Mouse (Mus musculus) layer of hippocampus, adult 9-11 months (tissue): Measurements from ENCODE around the gene 5330417C22Rik.
"Not testable (repeated sequence)": the region's sequence is repeated elsewhere in the genome, so short reads cannot be mapped to it uniquely, and the experiment has no call there.

ENCODE experiments used
- DNase-seq: peaks from one replicate; pipeline ENCODE4 v3.0.0; 2022

Gene 5330417C22Rik

DNA sequence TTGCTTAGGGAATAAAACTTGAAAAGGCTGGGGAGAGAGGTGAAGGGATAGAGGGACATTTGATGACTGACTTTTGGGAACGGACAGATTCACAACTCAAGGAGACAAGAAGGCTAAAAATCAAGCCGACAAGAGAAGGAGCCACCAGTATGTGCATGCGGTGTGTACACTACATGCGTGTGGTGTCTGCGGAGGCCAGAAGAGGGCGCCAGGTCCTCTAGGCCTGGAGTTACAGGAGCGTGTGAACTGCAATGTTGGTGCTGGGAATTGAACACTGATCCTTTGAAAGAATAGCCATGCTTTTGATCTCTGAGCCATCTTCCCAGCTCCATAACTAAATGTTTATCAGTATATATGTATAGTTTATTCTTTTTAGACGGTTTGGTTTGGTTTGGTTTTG lies 7.8 kb downstream of the 5330417C22Rik start:
- DNase-seq = no peak

DNA sequence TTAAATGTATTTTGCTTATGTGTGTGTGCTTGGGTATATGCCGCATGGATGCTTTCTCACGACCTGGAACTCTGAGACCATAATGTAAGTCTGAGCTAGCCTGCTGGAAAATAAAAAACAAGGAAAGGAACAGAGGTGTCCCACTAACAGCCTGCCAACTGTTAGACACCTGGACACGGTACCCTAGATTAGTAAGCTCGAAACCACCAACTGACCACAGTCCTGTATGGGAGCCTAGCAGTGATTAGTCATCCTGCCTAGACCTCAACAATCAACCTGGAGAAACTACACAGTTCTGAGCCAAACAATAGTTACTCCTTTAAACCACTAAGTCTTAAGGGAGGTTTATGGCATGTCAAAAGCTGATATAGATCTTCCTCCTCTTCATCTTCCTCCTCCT lies 12.9 kb downstream of the 5330417C22Rik start:
- DNase-seq = no peak

DNA sequence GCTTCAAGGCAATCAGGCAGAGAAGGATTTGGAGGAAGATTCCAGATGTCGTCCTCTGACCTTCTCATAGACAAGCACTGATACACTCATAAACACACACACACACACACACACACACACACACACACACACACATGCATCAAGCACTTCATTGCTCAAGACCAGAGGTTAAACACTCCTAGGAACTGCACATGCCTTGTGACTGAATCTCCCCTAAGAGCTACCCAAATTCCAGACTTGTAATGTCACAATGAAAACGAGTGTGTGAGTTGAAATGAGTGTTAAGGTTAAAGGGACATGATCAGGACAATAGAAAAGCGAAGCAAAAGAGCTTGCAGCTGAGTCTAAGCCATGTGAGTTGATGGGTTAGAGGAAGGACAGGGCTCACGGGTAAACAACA lies 18.1 kb downstream of the 5330417C22Rik start:
- DNase-seq = no peak

DNA sequence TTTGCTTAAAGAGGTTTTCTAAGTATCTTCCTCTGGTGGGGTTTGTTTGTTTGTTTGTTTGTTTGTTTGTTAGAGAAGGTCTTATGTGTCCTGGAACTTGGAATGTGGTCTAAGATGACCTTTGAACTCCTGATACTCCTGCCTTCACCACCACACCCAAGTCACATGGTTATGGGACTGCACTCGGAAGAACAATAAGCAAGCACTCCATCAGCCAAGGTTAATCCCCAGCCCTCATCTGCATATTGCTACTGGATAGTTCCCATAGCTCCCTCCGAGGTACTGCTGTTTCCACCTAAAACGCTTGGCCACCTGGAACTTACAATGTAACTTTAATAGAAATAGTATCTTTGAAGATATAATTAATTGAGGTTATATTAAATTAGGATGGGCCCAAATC lies 22.9 kb downstream of the 5330417C22Rik start:
- no peak for DNase-seq

DNA sequence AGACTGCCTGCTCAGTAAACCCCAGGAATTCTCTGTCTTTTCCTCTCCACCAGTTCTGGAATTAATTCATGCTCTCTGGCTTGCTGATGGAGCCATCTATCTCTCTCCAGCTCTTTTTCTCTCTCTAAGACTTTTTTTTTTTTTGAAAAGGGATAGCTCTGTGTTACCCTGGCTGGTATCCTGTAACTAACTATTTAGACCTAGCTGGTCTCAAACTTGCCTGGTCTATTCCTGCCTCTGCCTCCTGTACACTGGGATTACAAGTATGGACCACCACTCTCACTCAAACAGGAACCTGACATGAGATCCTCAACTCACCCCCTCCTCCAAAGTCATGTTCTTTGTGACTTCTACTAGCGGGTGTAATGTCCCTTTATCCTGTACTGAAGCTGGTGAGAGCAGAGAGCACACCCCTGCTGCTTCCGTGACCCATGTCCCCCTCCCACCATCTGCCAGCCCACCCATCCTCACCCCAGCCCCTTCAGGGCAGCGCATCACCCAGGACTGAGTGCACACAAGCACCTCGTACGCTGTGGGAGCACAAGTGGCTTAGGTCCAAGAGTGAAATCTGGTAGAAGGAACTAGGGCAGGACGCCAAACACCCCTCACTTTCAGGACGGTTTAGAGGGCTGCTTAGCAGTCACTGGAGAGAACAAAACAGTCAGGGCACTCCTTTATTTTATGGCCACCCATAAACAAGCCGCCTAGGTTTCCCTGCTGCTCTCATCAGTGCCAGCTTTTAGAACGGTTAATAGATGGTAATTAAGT lies 25.4 kb downstream of the 5330417C22Rik start:
- DNase-seq = peak; percentile 54

DNA sequence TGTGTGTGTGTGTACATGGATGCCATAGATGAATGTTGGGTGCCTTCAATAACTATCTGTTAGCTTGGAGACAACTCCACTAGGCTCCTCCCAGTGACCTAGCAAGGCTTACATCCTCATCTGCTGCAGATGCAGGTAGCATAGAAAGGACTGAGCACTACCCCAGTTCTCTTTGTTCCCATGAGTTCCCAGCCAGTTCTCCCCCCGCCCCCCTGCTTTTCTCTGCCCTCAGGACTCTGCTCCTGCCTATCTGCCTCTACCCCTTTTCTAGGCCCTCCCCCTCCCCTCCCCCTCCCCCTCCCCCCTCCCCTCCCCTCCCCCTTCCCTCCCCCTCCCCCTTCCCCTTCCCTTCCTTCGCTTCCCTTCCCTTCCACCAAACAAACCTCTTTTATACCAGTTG lies 26.2 kb downstream of the 5330417C22Rik start:
- DNase-seq = no peak

DNA sequence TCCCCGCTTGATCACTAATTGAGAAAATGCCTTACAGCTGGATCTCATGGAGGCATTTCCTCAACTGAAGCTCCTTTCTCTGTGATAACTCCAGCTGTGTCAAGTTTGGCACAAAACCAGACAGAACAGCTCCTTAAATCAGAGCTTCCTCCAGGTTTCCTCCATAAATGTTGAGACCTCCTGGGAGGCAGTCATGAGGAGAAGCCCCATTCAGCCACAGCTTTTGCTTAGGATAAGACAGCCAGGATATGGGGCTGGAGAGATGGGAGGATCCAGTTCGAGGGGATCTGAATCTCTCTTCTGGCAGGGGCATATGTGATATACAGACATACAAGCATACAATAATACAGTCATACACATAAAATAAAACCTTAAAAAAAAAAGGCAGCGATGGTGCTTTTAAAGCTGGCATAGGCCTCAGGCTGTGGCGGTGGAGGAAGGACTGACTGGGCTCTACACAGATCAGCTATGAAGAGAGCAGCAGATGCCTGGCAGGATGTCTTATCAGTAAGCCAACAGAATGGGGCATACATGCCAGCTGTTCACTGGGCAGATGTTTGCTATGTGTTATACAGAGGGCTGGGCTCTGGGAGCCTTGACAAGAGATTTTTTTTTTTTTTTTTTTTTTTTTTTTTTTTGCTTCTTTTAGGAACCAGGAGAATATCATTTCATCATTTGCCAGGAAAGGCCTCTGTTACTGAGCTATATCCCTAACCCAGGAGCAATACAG lies 27.4 kb downstream of the 5330417C22Rik start:
- no peak for DNase-seq

DNA sequence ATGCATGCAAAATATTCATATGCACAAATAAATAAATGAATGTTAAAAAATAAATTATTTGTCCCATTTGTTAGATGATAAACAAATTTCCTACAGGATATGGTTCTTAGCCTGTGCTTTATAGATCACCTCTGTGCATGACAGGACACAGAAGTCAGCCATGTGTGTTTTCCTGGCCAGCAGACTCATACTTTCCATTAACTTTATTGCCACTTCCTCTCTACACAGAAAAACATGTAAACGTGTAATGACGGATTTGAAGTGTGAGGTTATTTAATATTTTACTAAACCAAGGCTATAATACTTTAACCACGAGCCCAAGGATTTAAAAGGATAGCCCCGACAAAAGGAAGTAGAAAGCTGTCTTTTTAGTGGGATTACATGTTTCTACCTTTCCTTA lies 32.4 kb downstream of the 5330417C22Rik start:
- no peak for DNase-seq

DNA sequence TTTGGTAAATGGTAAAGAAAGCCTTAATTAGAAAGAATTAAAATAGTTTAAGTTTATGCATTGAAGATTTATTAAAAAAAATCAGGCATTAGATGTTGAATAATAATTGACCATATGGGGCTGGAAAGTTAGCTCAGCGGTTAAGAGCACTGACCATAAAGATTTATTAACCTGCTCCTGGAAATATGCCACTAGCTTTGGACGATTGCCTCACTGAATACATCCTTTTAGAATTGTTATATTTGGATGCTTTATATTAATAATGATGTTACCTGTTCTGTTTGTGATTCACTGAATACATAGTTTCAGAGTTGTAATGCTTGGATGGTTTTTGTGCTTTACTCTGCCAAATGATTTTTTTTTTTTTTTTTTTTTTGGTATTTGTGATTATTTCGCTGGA lies 34.9 kb downstream of the 5330417C22Rik start:
- DNase-seq = not testable (repeated sequence)

DNA sequence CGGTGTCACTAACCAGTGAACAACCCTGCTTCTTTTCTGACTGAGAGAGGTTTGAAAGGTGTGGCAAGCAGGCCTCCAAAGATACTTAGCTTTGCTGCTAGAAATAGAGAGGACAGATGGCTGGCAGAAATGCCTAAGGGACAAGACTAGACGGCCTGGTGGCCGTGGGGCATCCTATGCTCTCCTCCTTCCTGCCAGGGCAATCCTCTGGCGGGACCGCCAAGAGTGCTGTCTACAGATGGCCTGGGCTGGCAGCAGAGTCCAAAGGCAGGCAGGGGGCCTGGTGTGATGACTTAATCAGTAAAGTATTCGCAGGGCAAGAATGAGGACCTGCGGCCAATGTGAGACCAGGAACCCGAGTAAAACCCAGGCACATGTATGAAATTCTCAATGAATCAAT lies 36.5 kb downstream of the 5330417C22Rik start:
- DNase-seq = no peak

DNA sequence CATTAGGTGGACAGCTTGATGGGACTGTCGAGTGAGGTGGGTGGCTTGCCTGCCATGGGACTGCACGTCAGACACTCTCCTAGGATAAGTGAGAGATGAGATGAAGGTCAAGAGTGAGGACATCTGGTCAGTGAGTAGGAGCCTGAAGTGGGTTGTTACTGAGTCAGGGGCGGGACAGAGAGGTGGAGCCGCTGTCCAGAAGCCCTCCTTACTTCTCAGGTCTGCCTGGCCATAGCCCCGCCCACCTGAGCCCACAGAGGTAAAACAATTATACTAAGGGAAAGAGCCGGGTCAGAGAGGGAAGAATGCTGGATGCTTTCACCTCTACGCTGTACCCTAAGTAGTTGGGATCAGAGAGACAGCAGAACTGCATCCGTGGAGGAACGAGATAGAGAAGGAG lies 38.7 kb downstream of the 5330417C22Rik start:
- DNase-seq = no peak

DNA sequence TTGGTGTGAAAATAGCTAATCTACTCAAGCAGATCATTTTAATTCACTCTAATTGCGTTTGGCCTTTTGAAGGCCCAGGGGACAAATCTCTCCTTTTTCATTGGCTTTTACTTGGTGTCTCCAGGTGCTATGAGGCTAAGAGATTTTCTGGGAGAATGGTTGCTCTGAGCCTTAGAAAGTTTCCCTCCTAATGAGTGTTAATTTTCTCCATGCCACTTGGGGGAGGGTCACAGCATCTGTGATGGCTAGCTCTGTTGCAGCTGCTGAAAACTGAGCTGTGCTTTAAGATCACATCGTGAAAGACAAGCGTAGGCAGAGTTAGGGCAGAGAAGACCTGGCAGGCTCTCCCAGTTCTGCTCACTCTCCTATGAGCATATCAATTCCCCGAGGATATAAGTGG lies 40.9 kb downstream of the 5330417C22Rik start:
- no peak for DNase-seq

DNA sequence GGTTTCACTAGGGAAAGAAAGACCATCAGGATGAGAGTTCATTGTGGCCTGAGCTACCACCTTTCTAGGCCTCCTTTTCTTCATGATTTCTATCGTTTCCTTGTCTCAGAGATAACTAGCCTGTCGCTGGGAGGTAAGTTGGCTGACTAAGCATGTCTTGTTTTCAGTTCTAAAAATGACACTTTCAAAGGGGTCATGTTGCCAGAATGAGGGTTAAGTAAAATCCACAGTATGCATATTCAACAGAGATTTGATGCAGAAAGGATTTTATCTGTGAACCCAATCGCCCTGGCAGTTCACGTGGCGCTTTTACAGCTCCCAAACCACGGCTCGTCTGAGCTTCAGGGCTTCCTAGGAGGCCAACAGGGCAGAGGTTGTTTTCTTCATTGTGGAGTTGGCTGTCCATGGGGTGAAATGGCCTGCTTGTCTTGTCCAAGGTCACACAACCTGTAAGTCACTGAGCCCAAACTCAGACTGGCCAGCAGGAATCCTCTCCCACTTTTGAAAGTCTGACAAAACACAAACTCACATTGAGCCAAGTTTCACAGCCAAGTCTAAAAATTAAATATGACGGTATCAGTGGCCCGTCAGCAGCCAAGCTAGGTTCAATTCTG lies 41.4 kb downstream of the 5330417C22Rik start:
- DNase-seq = no peak

DNA sequence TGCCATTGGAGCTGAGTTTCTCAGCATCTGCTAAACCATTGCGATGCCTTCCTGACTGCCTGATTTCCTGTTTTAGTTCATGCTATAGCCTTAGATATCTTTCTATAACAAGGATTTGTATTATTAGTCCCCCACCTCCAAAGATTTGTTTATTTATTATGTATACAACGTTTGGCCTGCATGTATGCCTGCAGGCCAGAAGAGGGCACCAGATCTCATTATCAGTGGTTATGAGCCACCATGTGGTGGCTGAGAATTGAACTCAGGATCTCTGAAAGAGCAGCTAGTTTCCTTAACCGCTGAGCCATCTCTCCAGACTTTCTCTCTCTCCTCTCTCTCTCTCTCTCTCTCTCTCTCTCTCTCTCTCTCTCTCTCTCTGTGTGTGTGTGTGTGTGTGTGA lies 46.4 kb downstream of the 5330417C22Rik start:
- no peak for DNase-seq

DNA sequence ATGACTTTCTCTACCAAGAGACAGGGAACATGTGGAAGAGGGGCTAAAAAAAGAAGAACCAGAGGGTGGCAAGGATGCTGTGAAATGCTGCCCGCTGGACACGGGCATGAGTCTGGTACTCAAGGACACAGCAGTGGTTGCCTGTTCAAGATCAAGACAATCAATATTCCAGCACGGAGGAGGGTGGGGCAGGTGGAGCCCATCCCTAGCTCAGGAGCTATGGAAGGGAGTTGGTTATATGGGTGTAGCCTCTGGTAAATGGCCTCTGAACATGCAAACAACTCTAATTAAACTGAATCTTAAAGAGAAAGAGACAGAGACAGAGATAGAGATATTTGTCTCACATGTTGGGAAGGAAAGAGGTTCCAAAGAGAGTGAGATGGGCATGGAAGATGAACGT lies 51.6 kb downstream of the 5330417C22Rik start:
- no peak for DNase-seq

DNA sequence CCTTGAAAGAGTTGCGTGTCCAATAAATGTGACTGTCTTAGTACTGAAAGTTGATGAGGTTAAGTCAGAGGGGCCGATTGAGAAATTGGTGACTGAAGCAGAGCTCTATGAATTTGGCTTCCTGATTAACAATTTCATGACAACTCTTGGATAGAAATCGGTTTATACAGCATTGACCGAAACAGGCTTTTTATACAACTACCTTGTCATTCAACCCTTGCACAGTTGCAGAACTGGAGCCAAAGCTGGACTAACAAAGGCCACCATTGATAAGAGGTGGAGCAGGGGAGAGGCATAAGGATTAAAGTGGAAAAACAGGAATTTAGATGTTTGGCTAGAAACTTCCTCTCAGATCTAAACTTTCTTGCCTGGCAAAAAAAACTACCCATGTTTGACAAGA lies 57.5 kb downstream of the 5330417C22Rik start:
- no peak for DNase-seq

DNA sequence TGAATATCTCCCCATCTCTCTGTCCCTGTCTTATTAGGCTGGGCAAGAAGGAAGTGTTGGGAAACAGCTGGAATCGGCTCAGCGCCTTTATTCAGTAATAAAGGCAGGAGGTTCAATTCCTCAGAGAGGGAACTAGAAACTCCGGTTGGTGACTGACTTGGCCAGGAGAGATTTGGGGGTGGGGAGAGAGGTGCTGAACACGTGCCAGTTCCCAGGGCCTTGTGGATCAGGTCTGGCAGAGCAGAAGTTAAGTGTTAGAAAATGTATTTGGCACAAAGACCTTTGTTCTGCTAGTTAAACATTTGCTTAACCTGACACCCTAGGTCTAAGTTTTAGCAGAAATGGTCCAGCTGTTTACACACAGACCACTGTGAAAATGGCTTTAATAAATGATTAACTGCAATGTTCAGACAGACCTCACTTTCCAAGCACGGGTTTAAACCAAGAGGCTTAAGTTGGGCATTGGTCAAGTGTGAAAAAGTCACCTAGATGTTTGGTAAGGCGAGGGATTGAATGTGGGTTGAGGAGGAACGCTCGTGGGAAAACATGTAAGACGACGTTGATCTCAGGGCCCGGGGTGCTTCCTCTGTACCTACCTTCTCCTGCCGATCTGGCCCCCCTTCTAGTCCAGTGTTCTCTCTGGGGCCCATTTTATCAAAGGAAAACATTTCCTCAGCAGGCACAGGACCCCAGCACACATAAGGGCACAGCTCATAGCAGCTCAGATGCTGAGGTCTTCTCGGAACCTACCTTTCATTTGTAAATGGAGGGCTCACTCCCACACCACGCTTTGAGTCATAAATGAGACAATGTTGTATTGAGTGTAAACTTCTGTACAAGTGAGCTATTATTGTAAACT lies 59.3 kb downstream of the 5330417C22Rik start:
- no peak for DNase-seq

DNA sequence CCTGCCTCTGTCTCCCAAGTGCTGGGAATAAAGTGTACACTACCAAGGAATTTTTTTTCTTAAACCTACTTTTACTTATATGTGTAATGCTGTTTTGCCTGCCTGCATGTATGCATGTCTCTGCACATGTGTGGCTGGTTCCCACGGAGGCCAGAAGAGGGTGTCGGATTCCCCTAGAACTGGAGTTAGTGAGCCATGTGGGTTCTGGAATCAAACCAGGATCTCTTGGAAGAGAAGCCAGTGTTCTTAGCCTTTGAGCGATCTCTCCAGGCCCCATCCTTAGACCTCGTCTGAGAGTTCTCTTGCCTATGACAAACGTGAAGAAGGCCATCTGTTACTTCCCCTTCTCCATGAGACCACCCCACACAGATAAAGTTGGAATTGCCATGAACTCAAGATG lies 60.8 kb downstream of the 5330417C22Rik start:
- no peak for DNase-seq

DNA sequence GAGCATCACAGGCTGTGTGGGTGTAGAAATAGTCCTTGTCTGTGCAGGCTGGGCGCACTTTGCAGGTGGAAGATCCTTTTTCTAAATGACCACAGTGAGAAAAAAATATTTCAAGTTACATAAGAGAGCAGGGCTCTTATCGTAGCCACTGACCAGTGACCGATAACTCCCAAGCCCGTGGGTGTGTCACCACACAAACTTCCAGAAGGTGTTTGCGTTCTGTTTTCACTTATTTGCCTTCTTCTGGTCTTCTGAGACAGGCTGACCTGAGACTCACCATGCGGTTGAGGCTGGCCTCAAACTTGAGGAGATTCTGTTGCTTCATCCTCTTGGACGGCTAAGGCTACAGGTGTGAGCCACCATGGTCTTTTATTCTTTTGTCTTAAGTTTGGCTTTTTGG lies 61.4 kb downstream of the 5330417C22Rik start:
- no peak for DNase-seq

DNA sequence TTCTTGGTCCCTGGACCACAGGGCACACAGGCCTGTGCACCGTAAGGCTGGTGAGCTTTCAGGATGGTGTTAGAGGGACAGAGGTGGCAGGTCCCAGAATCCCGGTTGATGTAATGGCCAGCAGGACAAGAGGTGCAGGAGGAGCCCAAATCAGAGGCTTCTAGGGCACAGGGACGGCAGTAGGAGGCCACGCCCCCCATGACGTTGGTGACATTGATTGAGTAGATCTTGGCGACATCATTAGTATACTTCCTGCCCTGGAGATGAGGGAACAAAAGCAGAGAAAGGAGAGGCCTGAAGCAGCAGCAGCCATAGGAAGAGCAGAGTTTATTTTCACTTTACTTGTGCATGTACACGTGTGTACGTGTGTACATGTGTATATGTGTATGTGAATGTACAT lies 68.6 kb downstream of the 5330417C22Rik start:
- no peak for DNase-seq

DNA sequence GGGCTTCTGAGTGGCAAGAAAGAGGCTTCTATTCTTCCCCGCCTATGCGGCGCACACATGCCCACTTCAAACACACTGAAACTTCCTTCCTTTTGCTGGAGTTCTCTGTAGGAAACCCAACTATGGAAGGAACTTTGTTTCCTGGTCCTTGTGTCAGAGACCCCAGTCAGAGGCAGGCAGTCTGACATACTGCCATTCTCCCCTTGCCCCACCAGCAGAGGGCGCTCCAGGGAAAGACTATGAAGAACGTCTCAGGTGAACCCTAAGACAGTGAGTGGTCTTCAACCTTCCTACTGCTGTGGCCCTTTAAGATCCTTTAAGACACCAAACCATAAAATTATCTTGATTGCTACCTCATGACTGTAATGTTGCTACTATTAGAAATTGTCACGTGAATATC lies 69.9 kb downstream of the 5330417C22Rik start:
- DNase-seq = no peak

DNA sequence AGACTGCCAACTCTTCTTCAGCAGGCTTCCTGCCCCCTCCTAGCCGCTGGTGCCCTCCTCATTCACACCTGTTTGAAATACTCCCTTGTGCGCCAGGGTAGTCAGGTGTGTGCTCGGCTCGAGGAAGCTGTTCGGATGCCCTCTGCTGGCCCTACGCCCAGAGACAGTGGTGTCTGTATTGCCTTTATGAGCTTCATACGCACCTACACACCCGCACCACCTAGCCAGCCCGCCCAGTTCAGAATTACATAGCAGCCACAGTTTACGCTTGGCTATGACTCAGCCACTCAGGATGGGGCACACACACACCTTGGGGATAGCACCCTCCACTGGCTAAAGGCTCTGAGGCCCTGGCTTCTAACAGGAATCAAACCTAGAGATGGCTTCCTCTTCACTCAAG lies 77.5 kb downstream of the 5330417C22Rik start:
- DNase-seq = no peak

DNA sequence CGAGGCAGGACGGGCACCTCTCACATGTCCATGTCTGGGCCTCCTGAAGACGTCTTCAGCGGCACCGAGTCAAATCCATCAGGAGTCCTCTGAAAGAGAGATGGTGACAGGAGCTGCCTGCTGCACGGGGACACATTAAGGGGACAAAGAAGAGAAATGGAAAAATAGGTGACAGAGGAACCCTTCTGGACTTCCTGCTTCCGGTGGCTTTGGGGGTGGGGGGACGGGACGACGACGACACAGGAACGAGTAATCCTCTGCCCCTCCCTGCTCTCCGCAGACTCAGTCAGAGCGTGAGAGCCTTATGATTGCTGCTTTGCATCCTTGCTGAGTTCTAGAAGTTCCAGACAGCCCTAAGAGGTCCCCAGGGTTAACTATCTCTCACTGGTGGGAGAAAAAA lies 78.0 kb downstream of the 5330417C22Rik start:
- no peak for DNase-seq
